Mouse (Mus musculus): ENCODE measurements around the gene Ppp1r12c. TPM values are rescaled to one million over a fixed set of nuclear protein-coding genes. Genes with fewer than 3 reads are reported as not detected.

Ppp1r12c gene
- polyA plus RNA-seq, 1 experiment from 2014 or later, result 48.2 TPM

GRCm38 (mm10) chr7:4502421-4503090 is 1.1 kb upstream of the Ppp1r12c start:
- 9% methylated on average over 14 of the region's 14 CpGs for WGBS
- peak overlapping the region; percentile 95; the same call in 1 of the 2 replicates for H3K9ac ChIP-seq
- ATAC-seq (ENCODE audit: insufficient number of reproducible peaks, insufficient read depth, low FRiP score, low TSS enrichment, low read depth), result no peak

DNA sequence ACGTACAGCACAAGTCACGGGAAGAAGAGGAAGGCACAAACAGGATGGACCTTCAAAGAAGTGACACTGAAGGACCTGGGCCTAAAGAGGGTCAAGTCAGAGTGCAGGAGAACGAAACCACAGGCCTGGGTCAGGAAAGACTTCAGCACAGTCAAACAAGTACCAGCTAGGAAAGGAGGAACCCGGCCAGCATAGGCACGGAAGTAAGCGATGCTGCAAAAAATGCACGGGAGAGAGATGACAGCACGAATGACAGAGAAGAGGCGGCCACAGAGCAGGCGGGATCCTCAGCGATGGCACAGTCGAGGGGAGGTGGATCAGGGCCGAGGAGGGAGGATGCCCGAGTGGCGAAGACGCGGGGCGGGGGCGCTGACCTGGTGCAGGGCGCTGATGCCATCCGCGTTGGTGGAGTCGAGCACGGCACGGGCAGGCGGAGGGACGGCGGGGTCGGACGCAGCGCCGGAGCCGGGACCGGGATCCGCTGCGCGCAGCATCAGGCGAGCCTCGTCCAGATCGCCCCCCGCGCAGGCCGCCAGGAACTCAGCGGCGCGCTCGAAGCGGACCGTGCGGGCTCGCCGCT is 498 bp downstream of the Ppp1r12c start:
- under 1% methylated on average over 47 of the region's 52 CpGs for WGBS
- Histone ChIP-seq H3K27ac (peak overlapping the region; percentile 91), H3K27me3 (no peaks in the 10 kb centered on the region), H3K4me1 (peaks cover 35% of the 10 kb centered on the region), H3K4me3 (peak overlapping the region; percentile 88), H3K4me2 (peak overlapping the region; percentile 86), H3K9ac (peak overlapping the region; percentile 95), H3K36me3 (peaks cover 16% of the 10 kb centered on the region), H3K9me3 (no peaks in the 10 kb centered on the region)
- ATAC-seq (ENCODE audit: insufficient number of reproducible peaks, insufficient read depth, low FRiP score, low TSS enrichment, low read depth), result peak; percentile 56

More at GRCm38 (mm10) chr7:4502421-4503090, 1.1 kb upstream of the Ppp1r12c start:
- H3K27me3 ChIP-seq, result no peaks in the 10 kb centered on the region
- peaks cover under 1% of the 10 kb centered on the region; the same call in 1 of the 2 replicates for H3K36me3 ChIP-seq
- no peaks in the 10 kb centered on the region for H3K9me3 ChIP-seq
- H3K4me1 ChIP-seq, result peaks cover 35% of the 10 kb centered on the region
- peak overlapping the region; percentile 88 for H3K4me3 ChIP-seq
- H3K27ac ChIP-seq, result peak overlapping the region; percentile 91
- H3K4me2 ChIP-seq, result peak overlapping the region; percentile 86

DNA sequence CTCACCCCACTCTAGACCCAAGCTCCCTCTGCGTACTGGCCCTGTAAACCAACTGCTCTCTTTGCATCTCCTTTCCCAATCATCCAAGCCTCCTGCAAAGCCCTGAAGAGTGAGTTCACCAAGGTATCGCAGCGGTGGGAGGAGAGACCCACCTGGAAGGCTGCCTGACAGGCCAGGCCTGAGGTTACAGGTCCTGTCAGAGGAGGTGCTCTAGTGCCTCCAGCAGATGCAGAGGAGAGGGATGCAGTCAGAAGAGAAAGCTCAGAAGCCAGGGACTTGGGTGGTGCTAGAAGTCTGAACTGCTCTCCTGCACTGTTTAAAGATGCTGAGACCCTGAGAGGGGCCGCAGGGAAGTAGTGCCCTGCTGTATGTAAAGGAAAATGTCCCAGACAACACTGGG is 2.4 kb downstream of the Ppp1r12c start:
- ATAC-seq (ENCODE audit: insufficient number of reproducible peaks, insufficient read depth, low FRiP score, low TSS enrichment, low read depth), result no peak
- Histone ChIP-seq H3K27me3 (no peaks in the 10 kb centered on the region), H3K36me3 (peaks cover 31% of the 10 kb centered on the region), H3K9ac (peak overlapping the region; percentile 95), H3K27ac (no peak overlapping the region), H3K4me2 (peak overlapping the region; percentile 86; the same call in 1 of the 2 replicates), H3K4me3 (no peak overlapping the region), H3K9me3 (no peaks in the 10 kb centered on the region), H3K4me1 (peaks cover 35% of the 10 kb centered on the region)
- WGBS, result 86% methylated on average over 4 of the region's 4 CpGs

DNA sequence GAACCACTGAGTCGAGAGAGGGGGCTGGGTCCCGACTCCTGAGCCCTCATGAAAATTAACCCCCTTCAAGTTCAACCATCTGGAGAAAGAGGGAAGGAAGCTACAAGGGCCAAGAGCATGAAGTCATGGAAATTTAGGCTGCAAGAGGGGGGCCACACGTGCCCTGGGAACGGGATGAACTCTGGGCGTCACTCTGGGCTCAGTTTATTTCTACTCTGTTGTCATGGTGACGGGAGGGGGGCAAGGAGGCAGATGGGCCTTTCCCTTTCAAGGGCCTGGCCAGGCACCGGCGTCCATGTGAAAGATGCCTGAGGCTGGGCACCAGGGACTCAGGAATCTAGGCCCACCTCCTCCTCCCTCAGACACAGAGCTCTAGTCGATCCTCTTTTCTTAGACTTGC is 3.2 kb downstream of the Ppp1r12c start:
- H3K27me3 ChIP-seq, result no peaks in the 10 kb centered on the region
- H3K27ac ChIP-seq, result no peak overlapping the region
- no peak for ATAC-seq (ENCODE audit: insufficient number of reproducible peaks, insufficient read depth, low FRiP score, low TSS enrichment, low read depth)
- no peaks in the 10 kb centered on the region for H3K9me3 ChIP-seq
- 24% methylated on average over 9 of the region's 9 CpGs for WGBS
- no peak overlapping the region for H3K4me3 ChIP-seq
- H3K36me3 ChIP-seq, result peaks cover 39% of the 10 kb centered on the region
- peaks cover 35% of the 10 kb centered on the region for H3K4me1 ChIP-seq
- peak overlapping the region; percentile 95; the same call in 1 of the 2 replicates for H3K9ac ChIP-seq
- peak overlapping the region; percentile 86 for H3K4me2 ChIP-seq

- peaks cover 33% of the 10 kb centered on the region for H3K4me1 ChIP-seq
- H3K9me3 ChIP-seq, result no peaks in the 10 kb centered on the region
- H3K4me3 ChIP-seq, result no peak overlapping the region
- ATAC-seq (ENCODE audit: insufficient number of reproducible peaks, insufficient read depth, low FRiP score, low TSS enrichment, low read depth), result no peak
- WGBS, result 91% methylated on average over 9 of the region's 9 CpGs
- H3K9ac ChIP-seq, result no peak overlapping the region
- H3K36me3 ChIP-seq, result peaks cover 46% of the 10 kb centered on the region
- no peaks in the 10 kb centered on the region for H3K27me3 ChIP-seq
- H3K4me2 ChIP-seq, result no peak overlapping the region
- no peak overlapping the region for H3K27ac ChIP-seq
Measured at GRCm38 (mm10) chr7:4497271-4497903, 4.1 kb downstream of the Ppp1r12c start.

DNA sequence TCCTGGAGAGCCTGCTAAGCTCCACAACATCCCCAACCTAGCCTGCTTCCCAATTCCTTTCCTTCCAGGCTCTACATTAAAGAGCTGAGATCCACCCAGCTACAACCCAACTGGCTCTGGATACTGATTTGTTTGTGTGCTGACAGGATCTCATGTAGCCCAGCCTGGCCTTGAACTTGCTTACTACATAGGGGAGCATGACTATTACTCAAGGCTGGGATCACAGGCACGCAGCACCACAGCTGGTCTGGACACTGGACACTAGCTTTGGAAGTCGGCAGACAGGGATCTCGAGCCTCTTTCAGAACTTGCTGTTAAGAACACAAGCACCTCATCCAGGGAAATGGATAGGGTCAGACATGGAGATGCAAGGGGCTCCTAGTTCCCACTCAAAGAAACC is 5.0 kb downstream of the Ppp1r12c start:
- no peak overlapping the region for H3K27ac ChIP-seq
- H3K9me3 ChIP-seq, result no peaks in the 10 kb centered on the region
- H3K27me3 ChIP-seq, result no peaks in the 10 kb centered on the region
- ATAC-seq (ENCODE audit: insufficient number of reproducible peaks, insufficient read depth, low FRiP score, low TSS enrichment, low read depth), result no peak
- 89% methylated on average over 3 of the region's 3 CpGs for WGBS
- H3K36me3 ChIP-seq, result peaks cover 54% of the 10 kb centered on the region
- H3K4me3 ChIP-seq, result no peak overlapping the region
- H3K4me1 ChIP-seq, result peaks cover 31% of the 10 kb centered on the region
- no peak overlapping the region for H3K9ac ChIP-seq
- H3K4me2 ChIP-seq, result no peak overlapping the region

DNA sequence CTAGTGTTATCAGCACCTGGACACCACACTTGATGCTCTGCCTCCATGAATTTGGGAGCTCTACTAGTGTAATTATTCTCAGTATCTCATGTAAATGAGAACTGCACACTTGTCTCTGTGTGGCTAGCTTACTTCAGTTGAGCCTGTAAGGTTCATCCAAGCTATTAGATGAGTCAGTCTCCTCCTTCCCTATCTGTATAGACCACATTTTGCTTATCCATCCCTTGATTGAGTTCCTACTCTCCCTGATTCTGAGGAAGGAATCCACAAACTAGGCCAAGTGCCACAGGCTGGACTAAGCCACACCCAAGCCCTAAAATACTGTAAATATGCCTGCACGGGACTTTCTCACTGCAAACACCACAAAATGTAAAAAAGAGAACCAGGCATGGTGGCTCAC is 7.5 kb downstream of the Ppp1r12c start:
- H3K4me2 ChIP-seq, result no peak overlapping the region
- 74% methylated on average over 1 of the region's 1 CpGs for WGBS
- H3K27ac ChIP-seq, result no peak overlapping the region
- H3K9me3 ChIP-seq, result no peaks in the 10 kb centered on the region
- no peak for ATAC-seq (ENCODE audit: insufficient number of reproducible peaks, insufficient read depth, low FRiP score, low TSS enrichment, low read depth)
- H3K27me3 ChIP-seq, result no peaks in the 10 kb centered on the region
- H3K36me3 ChIP-seq, result peaks cover 71% of the 10 kb centered on the region
- no peak overlapping the region for H3K4me3 ChIP-seq
- peaks cover 13% of the 10 kb centered on the region for H3K4me1 ChIP-seq
- H3K9ac ChIP-seq, result no peak overlapping the region

- no peaks in the 10 kb centered on the region for H3K27me3 ChIP-seq
- no peak overlapping the region for H3K4me2 ChIP-seq
- no peak overlapping the region for H3K9ac ChIP-seq
- WGBS, result 90% methylated on average over 13 of the region's 13 CpGs
- H3K4me3 ChIP-seq, result no peak overlapping the region
- H3K36me3 ChIP-seq, result peaks cover 78% of the 10 kb centered on the region
- H3K27ac ChIP-seq, result no peak overlapping the region
- no peaks in the 10 kb centered on the region for H3K4me1 ChIP-seq
- no peak for ATAC-seq (ENCODE audit: insufficient number of reproducible peaks, insufficient read depth, low FRiP score, low TSS enrichment, low read depth)
- H3K9me3 ChIP-seq, result no peaks in the 10 kb centered on the region
Measured at GRCm38 (mm10) chr7:4492284-4493224, 8.9 kb downstream of the Ppp1r12c start.

GRCm38 (mm10) chr7:4491308-4491707 is 10.2 kb downstream of the Ppp1r12c start:
- Histone ChIP-seq H3K9ac (no peak overlapping the region), H3K9me3 (no peaks in the 10 kb centered on the region), H3K4me1 (no peaks in the 10 kb centered on the region), H3K4me2 (no peak overlapping the region), H3K4me3 (no peak overlapping the region), H3K36me3 (peaks cover 72% of the 10 kb centered on the region), H3K27ac (no peak overlapping the region), H3K27me3 (no peaks in the 10 kb centered on the region)
- no peak for ATAC-seq (ENCODE audit: insufficient number of reproducible peaks, insufficient read depth, low FRiP score, low TSS enrichment, low read depth)
- 86% methylated on average over 6 of the region's 6 CpGs for WGBS

GRCm38 (mm10) chr7:4482281-4482680 is 19.2 kb downstream of the Ppp1r12c start:
- no peaks in the 10 kb centered on the region for H3K27me3 ChIP-seq
- H3K4me3 ChIP-seq, result no peak overlapping the region
- H3K36me3 ChIP-seq, result peaks cover 64% of the 10 kb centered on the region

DNA sequence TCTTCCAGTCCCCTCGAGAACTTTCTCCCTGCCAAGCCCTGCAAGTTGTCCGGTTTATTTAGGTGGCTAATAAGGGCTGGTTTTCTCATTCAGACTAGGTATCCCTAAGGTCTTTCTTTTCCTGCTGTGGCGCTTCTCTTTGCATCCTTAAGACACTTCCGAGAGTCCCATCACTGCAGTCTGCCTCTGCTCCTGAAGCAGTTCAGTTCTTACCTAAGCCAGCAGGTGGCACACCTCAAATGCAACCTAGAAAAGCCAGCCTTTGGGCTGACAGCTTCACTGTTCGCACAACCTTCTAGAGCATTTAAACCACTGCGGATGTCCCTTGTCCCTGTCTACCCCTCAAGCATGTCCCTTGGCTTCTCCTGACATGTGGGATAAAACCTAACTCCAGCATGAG is 21.8 kb downstream of the Ppp1r12c start:
- H3K27ac ChIP-seq, result no peak overlapping the region
- no peaks in the 10 kb centered on the region for H3K9me3 ChIP-seq
- peaks cover 23% of the 10 kb centered on the region for H3K4me1 ChIP-seq
- H3K9ac ChIP-seq, result 0 out of 2 replicates have a peak overlapping the region, but pooled peaks have one; percentile 6
- 22% methylated on average over 6 of the region's 6 CpGs for WGBS
- H3K4me2 ChIP-seq, result peak overlapping the region; percentile 79; the same call in 1 of the 2 replicates
- peaks cover 8% of the 10 kb centered on the region for H3K27me3 ChIP-seq
- H3K36me3 ChIP-seq, result peaks cover 41% of the 10 kb centered on the region
- no peak overlapping the region for H3K4me3 ChIP-seq
- ATAC-seq (ENCODE audit: insufficient number of reproducible peaks, insufficient read depth, low FRiP score, low TSS enrichment, low read depth), result no peak

More at GRCm38 (mm10) chr7:4482281-4482680, 19.2 kb downstream of the Ppp1r12c start:
- WGBS, result 89% methylated on average over 12 of the region's 12 CpGs
- ATAC-seq (ENCODE audit: insufficient number of reproducible peaks, insufficient read depth, low FRiP score, low TSS enrichment, low read depth), result no peak
- no peak overlapping the region for H3K9ac ChIP-seq
- H3K27ac ChIP-seq, result no peak overlapping the region
- H3K4me2 ChIP-seq, result no peak overlapping the region
- H3K9me3 ChIP-seq, result no peaks in the 10 kb centered on the region
- H3K4me1 ChIP-seq, result peaks cover 22% of the 10 kb centered on the region
